Mouse (Mus musculus) B cell, adult 2 months (primary cell): ENCODE results near the gene Slc27a1.

ENCODE experiments used
- DNase-seq, 2 experiments: peaks; one replicate each; pipeline ENCODE4 v3.0.0; 2022

Slc27a1 gene

DNA sequence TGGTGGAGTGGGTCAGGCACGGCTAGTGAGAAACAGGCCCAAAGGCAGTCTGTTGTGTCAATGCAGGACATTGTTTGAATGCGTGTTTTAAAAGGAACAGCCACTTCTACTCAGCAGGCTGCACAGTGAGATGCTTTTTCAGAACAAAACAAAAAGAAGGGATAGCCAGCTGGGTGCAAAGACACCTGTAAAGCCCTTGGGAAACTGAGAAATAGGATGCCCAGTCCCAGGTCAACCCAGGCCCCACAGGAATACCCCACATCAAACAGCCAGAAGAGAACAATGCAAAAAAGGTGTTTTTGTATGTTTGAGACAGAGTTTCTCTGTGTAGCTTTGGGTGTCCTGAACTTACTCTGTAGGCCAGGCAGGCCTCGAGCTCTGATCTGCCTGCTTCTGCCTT lies 20.1 kb downstream of the Slc27a1 start:
- no peak for DNase-seq

DNA sequence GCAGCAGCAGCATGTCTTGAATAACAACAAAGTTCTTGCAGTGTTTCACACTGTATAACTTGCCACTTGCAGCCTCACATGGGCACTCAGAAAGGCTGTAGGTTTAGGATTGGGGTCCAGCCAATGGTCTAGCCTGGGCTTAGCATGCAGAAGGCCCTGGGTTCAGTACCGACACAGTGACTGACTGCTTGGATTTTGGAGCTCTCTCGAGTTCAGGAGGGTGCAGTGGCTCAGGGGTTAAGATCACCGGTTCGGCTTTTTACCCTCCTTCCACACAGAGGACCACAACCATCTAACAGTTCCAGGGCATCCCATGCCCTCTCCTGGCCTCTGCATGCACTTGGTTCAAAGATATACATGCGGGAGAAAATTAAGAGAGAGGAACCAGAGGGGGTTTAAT lies 22.3 kb downstream of the Slc27a1 start:
- no peak for DNase-seq

DNA sequence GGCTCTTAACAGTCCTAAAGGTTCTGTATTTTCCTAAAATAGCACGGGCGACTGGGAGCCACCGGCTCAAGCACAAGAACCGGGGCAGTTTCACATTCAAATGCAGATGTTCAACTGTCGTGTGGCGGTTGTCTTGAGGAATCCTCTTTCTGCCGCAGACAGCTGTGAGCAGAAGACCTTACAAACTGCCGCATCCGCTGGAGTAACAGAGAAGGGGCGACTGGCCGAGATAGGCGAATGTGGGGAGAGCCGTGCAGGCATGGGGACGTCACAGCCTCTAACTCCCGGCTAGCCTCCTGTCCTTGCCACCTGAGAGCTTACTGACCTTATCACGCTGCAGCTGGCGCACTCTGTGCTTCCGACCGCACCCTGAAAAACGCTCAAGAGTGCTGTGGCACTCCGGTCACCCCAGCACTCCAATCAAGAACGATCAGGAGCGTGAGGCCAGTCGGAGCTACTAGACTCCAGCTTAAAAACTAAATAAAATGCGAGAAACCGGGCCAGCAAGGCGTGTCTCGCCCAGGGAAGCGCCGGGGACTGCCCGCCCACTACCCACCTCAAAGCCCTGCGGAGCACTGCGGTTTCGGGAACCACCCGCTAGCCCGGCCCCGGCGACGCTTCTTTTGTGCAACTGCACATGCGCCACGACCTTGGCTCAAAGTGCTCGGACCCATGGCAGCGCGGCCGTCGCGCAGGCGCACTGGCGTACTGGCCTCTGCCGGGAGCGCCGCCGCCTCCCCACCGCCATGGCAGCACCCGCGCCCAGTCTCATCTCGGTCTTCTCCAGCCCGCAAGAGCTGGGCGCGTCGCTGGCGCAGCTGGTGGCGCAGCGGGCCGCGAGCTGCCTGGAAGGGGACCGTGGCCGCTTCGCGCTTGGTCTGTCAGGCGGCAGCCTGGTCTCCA lies 23.0 kb downstream of the Slc27a1 start, which contains the start of gene Pgls:
Gene Pgls, plus strand, starts transcription at position 706 of the 903 bp plus-strand sequence.
- peak; percentile 87 to 89 for DNase-seq

DNA sequence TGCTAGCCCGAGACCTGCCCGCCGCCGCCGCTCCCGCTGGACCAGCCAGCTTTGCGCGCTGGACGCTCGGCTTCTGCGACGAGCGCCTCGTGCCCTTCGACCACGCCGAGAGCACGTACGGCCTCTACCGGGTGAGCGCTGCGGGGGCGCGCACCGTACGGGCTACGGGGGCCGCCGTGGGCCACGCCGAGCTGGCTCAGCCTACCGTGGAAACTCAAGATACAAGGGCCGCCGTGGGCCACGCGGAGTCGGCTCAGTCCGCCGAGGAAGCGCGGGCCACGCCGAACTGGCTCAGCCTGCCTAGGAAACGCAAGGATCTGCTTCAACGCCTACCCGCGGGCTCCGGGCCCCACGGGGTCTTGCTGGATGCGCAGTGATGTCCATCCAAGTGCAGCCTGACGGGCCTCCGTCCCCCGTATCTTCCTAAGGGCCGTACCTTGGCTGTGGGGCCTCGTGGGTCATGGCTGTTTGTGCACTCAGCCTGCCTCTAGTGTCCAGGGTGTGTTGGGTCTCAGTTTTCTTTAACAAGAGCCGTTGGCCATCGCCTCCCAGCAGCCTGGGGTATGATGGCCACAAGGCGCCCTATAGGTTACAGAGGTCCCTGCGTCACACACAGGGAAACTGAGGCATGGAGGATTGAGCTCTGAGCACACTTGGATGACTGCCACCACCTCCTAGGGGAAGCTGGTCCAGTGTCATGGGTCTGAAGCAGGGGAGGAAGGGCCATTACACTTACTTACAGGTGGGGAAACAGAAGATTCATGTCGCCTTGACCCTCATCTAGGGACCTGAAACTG lies 23.9 kb downstream of the Slc27a1 start:
- peak; percentile 76 to 79 for DNase-seq

DNA sequence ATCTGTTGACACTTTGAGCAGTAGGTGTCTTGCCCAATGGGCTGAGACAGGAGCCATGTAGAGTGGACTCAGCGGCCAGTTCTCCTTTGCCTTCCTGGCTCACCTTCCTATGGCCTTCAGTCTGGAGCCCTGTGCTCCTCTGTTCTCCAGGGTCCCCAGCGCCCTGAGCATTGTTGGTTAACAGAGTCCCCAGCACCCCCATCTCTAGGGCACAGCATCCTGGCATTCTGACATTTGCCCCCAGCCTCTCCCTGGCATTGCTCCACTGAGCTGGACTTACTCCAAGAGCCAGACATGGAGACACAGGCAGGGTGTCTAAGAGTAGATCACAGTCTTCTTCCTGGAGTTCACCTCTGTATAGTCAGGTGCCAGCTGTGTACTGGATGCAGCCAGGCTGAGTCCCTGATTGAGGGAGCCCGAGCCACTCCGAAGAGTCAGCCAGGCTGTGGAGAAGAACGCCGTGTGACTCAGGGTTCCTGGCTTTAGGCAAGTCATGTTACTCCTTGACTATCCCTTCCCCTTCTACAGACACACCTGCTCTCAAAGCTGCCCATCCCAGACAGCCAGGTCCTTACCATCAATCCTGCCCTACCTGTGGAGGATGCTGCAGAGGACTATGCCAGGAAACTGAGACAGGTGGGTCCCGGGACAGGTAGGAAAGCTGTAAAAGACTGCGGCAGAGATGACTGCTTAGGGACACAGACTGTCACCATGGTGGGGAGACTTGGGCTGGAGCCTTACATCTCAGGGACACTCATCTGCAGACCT lies 25.1 kb downstream of the Slc27a1 start:
- DNase-seq: no peak

DNA sequence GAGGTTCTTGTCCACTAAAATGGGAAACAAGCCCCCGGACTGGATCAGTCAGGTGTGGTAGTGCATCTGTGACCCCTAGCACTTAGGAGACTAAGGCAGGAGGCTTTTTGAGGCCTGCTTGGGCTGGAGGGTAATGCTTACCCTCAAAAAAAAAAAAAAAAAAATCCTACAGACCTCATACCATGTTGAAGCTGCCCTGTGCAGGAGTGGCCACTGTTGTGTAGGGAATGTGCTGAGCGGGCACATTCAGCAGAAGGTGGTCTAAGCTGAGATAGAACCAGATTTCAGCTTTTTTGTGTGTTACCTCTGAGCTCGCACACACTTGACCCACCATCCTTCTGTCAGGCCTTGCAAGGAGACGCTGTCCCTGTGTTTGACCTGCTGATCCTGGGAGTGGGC lies 25.6 kb downstream of the Slc27a1 start:
- no peak for DNase-seq

DNA sequence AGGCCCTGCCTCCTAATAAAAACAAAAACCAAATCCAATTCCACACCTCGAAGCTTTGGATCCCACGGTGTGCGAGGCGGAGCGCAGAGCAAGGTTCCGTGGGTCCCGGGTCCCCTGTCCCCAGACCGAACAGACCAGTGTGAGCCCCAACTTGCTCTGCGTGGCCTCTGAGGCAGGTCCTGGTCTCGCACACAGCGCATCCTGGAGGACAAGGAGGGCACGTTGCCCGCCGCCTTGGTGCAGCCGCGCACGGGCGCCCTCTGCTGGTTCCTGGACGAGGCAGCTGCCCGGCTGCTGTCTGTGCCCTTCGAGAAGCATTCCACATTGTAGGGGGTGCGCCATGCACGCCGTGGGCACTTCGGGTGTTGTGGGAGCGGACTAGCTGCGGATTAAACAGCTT lies 27.2 kb downstream of the Slc27a1 start:
- DNase-seq: peak; percentile 94 to 95

DNA sequence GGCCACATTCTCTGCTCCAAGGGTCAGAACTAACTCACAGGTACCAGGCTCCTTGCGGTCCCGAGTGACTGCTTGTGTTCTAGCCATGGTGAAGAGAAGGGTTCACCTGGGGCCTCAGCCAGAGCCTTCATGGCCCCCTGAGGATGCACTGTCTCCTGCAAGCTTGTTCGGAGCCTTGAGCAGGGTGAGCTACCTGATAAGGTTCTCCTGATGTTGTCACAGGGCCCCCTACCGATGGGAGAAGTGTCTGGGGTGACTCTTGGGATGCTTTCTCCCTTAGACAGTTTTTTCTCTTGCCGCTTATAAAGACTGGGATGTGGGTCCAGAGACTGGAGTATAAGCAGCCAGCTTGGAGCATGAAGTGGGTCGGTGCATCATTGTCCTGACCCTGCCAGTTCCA lies 27.7 kb downstream of the Slc27a1 start:
- peak; percentile 33 to 39 for DNase-seq

DNA sequence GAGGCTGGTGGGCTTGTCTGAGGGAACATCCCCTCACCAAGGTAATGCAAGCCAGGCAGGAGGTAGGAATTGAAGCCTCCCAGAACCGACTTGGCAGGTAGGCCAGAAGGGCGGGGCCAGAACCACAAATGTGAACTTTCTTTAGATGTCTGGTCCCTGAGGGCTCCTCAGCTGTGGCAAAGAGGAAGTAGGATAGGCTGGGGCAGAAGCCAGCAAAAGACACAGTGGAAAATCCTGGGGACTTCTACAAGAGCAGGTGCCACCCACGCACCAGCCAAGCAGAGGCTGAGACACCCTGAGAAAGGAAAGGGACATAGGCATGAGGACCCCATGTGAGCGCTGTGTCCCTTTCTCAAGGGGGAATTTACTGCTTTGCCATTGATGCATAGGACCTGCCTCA lies 28.1 kb downstream of the Slc27a1 start:
- peak; percentile 71 to 76 for DNase-seq

DNA sequence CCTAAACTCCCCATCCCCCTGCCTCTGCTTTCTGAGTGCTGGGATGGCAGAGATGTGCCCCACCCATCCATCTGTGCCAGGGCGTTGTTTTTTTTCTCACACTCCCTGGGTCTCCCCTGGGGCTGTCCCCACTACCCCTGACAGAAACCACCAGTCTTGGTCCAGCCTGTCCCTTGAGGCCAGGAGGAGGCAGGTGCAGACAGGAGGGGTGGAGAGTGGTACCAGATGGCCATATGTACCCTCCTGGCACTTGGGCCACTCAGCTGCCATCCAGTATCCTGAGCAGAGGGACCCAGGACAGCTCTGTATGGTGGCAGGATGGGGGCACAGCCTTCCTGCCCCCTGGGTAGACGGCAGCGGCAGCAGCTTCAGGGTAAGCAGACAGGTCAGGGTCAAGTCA lies 28.8 kb downstream of the Slc27a1 start, which contains the start of gene Fam129c:
Gene Fam129c, plus strand, starts transcription at position 198 of the 400 bp plus-strand sequence.
- peak; percentile 42 to 45 for DNase-seq

DNA sequence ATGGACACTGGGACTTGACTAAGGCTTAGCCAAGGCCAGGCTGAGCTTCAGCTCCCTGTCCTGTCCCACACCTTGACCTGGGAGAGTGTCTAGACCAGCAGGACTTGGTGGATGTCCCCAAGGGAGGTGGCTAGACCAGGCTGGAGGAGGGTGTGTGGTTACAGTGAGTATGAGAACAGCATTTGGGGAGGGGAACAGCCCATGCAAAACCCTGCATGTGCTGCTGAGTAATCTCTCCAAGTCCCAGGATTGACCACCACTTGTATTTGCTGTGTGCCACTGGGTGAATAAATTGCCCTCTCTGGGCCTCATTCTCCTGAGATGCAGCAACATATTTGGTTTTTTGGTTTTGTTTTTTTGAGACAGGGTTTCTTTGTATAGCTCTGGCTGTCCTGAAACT lies 29.7 kb downstream of the Slc27a1 start:
- DNase-seq: no peak

DNA sequence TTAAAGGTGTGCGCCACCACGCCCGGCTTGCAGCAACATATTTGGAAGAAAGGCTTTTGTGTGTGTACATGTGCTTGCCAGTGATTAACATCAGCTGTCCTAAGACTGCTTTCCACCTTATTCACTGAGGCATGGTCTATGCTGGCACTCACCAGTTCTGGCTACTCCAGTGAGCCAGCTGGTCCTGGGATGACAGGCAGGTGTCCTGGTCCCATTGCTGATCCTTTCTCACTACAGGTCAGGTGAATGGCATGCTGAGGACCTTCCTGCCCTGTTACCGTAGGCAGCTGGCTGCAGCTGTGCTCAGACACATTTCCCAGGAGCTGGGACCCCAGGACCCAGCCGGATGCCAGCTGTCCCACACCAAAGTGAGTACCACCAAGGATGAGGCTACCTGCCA lies 30.2 kb downstream of the Slc27a1 start:
- no peak for DNase-seq

DNA sequence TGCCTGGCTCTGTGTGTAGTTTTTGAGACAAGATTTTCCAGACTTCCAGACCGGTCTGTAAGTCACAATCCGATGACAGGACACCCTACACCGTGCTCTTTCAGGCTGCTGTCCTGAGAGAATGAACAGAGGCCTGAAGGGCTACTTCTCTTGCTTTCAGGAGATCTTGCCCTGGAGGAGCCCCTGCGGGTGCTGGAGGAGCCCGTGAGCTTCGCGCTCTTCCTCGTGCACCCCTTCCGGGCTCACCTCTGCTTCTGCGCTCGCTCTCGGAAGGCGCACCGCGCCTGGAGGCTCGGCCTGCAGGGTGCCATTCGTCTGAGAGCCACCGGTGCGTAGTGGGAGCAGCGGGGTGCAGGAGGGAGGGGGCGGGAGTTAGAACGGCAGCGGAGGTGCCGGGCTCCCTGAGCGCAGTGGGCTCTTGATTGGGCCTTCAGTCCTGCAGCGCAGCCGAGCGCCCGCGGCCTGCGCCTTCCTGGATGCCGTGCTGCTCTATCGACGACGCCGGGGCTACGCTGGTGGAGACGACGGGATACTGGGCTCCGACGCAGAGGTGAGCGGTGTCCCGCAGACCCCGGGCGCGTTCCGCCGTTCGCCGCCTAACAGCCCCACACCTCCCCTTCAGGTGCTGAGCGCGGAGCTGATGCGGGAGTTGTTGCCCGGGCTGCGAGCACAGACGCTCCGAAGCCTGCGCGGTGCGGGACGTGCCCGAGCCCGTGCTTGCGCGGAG lies 33.4 kb downstream of the Slc27a1 start:
- peak; percentile 43 to 56 for DNase-seq

DNA sequence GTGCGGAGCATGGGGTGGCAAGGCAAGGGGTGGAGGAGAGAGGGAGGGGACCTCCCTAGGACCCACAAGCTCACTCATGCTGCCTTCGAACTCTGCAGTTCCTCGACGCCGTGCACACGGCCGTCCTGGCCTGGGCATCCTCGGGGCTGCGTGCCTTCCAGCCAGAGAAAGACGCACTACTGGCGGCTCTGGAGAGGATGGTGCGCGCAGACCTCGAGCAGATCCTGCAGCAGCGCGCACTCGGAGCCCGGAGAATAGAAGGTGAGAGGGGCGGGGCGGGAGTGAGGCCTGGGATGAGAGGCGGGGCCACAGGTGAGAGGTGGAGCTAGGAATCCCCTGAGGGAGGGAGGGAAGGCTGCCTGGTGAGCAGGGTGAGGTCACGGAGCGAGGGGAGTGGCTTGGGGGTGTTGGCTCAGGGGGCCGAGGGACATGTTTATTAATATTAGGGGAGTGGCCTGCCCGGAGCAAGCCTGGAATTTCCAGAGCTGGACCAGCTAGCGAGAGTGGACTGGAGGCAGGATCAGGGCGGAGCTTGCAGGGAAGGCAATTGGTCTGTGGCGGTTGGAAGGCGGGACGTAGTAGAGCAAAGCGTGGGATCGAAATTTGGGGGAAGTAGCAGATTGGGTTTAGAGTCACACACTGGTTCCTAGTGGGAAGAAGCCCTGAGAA lies 34.1 kb downstream of the Slc27a1 start:
- DNase-seq: no peak

DNA sequence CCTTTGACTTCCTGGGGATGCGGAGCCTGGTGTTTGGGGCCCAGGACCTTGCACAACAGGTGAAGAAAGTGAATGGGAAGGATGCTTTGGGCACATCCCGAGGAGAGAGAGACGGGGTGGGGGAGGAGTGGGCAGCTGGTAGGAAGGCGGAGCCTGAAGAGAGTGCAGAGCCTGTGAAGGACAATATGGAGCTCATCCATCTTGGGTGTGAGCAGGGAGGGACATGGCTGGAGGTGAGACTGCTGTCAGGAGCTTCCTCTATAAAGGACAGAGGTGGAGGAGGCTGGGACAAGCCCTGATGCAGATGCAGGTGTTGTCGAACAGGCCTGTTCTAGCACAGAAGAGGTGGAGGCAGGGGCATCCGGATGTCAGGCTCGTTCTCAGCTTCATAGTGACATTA lies 35.3 kb downstream of the Slc27a1 start:
- no peak for DNase-seq

DNA sequence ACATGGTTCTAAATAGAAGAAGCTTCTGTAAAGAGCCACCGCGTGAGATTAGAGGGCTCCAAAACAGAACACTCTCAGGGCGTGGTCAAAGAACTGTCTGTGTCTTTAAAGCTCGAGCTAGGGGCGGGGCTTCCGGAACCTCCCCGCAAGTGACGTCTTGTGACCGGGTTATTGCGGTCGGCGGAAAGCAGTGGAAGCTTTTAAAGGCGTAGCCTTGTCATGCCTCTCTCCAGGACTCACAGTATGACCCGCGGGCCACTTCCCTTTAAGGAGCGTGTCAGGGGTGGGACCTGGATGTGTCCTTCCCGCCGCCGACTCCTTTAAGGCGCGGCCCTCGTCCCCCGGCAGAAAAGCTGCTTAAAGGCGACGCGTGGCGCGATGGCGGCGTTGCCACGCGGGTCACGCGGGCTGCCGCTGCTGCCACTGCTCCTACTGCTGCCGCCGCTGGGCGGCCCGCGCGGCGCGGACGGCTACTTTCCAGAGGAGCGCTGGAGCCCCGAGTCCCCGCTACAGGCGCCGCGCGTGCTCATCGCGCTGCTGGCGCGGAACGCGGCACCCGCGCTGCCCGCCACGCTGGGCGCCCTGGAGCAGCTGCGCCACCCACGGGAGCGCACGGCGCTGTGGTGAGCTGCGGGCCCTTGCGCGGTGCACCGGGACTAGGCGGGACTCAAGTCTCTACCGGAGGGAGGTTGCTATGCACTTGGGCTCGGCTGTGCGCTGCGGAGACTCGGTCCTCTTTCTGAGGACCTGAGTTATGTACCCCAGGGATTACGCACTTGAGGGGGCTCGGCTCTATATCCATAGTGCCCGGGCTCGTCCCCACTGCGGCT lies 42.4 kb downstream of the Slc27a1 start, which contains the start of gene Colgalt1:
Gene Colgalt1, plus strand, starts transcription at position 177 of the 830 bp plus-strand sequence.
- DNase-seq: peak; percentile 98 to 99

DNA sequence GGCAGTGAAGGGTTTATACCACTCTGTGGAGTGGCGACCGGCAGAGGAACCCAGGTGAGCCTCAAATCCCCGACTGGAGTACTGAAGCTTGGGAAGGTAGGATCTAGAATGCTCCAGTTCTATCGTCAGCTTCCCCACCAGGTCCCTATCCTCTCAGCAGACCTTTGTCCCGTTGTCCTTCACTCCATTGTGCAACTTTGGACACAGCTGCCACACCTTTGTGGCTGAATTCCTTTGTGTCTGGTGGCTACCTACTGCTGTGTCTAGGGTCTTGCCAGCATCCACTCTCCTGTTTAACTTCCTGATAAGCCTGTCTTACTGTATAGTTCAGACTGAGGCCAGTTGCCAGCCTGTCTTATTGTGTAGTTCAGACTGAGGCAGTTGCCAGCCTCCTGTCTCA lies 43.5 kb downstream of the Slc27a1 start:
- DNase-seq: no peak

DNA sequence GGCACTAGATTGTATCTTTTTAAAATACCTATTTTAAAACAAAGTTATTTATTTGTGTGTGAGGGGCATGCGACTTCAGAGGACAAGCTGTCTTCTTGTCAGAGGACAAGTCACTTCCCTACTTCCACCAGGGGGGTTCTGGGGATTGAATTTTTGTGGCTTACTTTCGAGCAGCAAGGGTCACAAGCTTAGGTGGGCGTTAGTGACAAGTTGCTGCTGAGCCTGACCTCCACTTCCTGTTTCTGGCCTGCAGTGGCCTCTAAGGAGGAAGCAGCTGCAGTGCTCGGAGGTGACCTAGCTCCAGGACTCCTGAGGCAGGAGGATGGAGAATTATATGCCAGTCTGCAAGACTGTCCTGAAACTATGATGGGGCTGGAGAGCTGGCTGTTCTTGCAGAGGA lies 44.7 kb downstream of the Slc27a1 start:
- DNase-seq: peak in 1 of 2 experiments; percentile 19

DNA sequence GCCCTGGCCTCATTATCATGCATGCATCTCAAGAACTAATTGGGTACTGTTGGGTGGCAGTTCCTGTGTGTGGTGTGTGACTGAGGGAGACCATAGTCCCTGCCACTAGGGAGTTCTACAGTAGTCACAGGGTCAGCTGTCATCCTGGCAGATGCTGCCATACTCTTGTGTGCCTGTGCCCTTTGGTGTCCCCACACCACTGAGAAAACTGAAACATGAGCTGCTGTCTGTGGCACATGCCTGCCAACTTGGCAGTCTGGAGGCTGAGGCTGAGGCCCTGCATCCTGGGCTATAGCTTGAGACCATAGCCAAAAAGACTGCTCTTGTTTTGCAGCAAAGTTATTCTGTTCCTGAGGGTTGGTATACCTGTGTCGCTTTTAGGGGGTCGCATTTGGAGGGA lies 51.1 kb downstream of the Slc27a1 start:
- DNase-seq: no peak

DNA sequence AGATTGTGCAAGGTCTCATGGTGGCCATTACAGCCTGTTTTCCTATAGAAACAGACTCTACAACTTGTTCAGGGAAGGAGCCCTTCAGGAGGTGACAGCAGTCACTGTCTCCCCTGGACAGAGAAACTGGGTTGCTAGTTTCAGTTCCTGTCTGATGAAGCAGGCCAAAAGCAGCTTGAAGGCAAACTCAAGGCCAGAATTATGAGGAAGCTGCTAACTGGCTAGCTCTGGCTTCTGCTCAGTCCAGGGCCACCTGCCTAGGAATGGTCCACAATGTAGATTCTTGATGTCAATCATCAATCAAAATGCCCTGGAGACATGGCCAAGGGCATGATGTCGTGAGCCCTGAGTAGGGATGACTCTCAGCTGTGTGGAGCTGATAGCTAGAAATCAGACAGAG lies 56.4 kb downstream of the Slc27a1 start:
- DNase-seq: peak; percentile 53 to 55

DNA sequence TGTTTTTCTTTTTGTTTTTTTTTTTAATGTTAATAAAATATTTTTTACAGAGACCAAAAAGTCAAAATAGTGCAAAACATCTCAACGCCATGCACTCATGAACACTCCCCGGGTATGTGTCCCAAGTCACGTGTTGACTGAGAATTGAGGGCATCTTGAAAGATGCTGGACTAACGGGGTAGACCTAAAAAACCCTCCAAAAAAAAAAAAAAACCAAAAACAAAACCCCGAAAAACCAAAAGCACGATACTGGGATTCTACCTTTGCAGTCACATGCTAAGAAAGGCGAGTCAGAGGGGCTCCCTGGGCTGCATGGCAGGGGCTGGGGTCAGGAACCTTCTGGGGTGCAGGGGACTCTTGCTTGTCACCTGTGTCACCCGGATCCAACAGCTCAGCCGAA lies 58.1 kb downstream of the Slc27a1 start:
- no peak for DNase-seq
